Mouse (Mus musculus) 3T3-L1 (cell line): Measurements from ENCODE around the gene Eepd1.
A peak's percentile ranks its signal among the peaks of the same experiment; 100 is the strongest.
"Not testable (repeated sequence)": the region's sequence is repeated elsewhere in the genome, so short reads cannot be mapped to it uniquely, and the experiment has no call there.

Source experiments
- DNase-seq: peaks from one replicate; pipeline ENCODE4 v3.0.0-alpha.2; 2015; ENCODE audit warnings: low read depth, low spot score

The Eepd1 gene

GRCm38 (mm10) chr9:25481344-25482095 lies at the start of gene Eepd1:
Gene Eepd1, plus strand, starts transcription at chr9:25481547.
- peak; percentile 80 for DNase-seq

GRCm38 (mm10) chr9:25438836-25439235 lies 42.5 kb upstream of the Eepd1 start:
- no peak for DNase-seq

GRCm38 (mm10) chr9:25440046-25440445 lies 41.3 kb upstream of the Eepd1 start:
- DNase-seq, result not testable (repeated sequence)

GRCm38 (mm10) chr9:25442041-25442440 lies 39.3 kb upstream of the Eepd1 start:
- DNase-seq, result no peak

GRCm38 (mm10) chr9:25443029-25443428 lies 38.3 kb upstream of the Eepd1 start:
- no peak for DNase-seq

- DNase-seq, result no peak
Observed at GRCm38 (mm10) chr9:25443546-25443945, 37.8 kb upstream of the Eepd1 start.

DNA sequence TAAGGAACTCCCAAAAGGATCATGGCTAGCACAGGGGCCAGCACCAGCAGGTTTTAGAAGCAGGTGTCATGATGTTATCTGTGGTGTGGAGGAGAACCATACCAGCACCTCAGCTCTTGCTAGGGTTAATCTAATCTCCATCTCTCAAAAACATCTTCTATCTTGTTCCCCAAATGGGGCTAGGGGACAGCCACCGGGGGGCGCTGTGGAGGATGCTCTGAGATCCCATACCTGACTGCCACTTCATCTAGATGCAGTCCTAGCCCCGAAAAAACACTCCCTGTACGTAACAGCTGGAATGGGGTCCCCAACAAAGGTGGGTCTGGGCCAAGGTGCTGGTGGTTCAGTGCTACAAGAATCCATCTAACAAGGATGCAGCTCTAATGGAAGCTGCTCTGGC lies 31.0 kb upstream of the Eepd1 start:
- no peak for DNase-seq

- DNase-seq, result no peak
Observed at GRCm38 (mm10) chr9:25455027-25455426, 26.3 kb upstream of the Eepd1 start.

DNA sequence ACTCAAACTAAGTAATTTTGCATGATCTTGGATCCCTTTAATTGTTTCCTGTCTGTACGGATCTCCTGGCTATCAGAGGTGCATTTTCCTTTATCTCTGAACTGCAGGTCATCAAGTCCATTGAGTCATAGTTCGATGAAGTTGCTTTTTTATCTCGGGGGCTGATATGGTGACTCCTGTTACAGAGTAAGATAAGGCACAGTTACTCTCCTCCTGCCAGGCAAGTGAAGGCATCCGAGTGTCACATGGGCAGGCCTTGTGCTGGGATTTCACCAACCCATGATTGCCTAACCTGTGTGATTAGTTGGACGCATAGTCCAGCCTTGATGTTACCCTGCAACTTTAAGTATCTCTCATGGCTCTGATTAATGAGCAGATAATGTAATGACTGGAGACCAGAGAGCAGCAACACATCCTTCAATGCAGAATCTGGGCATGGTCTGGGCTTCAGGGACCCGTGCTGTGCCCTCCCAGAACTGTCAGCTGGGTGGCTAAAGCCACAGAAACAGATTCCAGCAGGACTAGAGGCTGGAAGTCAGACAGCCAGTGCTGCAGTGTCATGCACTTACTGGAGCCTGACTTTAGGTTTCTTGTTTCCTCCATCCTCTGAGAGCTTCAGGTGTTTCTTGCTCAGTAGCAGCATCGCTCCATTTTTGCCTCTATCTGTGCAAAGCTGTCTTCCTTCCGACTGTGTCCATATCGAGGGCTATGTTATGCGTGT lies 20.4 kb upstream of the Eepd1 start:
- no peak for DNase-seq

DNA sequence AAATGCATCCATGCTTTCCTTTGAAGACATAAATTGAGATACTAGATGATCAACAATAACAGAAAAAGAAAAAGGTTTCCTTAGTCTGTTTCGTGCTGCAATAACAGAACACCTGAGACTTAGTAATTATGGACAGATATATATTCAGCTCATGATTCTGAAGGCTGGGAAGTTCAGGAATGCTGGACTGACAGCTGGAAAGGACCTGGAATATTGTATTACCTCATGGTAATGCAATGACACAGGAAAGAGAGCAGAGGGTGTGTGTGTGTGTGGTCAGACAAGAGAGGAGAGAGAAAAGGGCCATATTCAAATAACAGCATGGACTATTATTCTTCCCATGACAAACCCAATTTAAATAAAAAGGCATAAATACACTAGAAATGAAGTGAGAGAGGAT lies 17.0 kb upstream of the Eepd1 start:
- DNase-seq, result no peak

GRCm38 (mm10) chr9:25479392-25480020 lies 1.8 kb upstream of the Eepd1 start:
- DNase-seq, result no peak

- no peak for DNase-seq
Observed at GRCm38 (mm10) chr9:25480676-25481075, 671 bp upstream of the Eepd1 start.

GRCm38 (mm10) chr9:25482322-25482998 lies 1.1 kb downstream of the Eepd1 start:
- DNase-seq, result no peak

DNA sequence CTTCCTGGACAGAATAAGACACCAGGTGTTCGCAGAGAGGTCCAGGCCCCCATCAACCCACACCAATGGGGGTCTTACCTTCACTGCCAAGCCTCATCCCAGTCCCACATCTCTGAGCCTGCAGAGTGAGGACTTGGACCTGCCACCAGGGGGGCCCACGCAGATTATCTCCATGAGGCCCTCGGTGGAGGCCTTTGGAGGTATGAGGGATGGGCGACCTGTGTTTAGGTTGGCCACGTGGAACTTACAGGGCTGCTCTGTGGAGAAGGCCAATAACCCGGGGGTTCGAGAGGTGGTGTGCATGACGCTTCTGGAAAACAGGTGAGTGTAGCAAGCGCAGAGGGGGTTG lies 1.6 kb downstream of the Eepd1 start:
- DNase-seq, result no peak

DNA sequence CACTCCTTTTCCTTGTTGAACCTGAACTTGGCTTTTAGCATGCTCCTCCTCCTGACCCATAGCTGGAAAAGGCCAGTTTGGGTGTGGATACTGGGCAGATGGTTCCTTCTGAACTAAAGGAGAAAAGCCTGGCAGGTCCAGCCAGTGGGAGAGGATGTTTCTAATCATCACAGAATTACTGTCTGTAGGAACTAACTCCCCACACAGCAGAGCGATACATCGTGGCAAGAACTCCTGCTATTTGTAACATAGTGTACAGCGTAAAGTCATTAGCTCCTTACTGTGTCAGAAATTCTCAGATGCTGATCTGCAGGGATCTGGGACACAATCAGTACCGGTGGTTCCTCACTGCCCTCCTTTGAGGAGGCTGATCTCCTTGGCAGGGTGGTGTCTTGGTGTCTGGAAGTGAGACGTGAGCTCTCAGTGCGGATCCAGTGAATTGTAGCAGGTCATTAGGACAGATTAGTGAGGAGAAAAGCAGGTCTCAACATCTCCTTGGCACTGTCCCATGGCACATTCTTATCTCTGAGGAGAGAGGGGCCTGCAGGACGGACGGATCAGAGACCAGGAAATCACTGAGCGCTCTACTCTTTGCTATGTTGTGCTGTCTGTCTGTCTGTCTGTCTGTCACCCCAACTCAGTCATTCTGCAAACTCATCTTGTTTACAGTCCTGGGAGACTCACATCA lies 2.7 kb downstream of the Eepd1 start:
- no peak for DNase-seq

GRCm38 (mm10) chr9:25484619-25484986 lies 3.3 kb downstream of the Eepd1 start:
- DNase-seq, result peak; percentile 43

DNA sequence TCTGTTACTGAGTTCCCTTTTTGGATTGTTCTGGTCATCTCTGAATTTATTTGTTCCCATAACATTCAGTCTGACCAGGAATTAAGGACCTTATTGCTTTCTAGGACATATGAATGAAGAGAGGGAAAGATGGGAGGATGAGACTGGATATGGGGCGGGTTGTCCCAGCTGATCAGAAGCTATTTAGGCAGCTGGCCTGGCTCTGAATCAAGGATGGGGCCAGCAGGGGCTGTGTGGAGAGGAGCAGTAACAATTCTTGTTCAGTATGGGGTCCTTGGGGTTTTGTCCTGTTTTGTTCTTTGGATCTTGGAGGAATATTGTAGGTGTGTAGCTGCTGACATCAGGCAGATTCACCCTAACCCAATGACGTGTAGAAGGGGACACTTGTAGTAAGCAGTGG lies 3.7 kb downstream of the Eepd1 start:
- DNase-seq, result no peak

DNA sequence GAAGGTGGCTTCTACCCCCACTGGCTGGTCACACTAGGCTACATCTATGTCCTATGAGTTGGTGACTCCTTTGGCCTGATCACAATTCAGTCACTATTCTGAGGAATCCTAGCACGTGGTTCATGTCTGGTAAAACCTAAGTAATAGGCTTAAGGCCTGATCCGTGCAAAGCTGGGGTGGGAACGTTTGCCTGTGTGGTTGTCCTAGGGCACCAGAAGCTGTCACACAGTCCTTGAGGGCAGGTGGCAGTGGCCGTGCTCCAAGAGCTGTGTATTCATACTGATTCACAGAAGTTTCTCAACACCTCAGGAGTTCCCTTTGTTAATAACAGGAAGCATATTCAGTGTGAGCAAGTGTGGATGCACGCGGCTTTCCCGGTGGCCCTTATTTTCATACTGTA lies 4.1 kb downstream of the Eepd1 start:
- DNase-seq, result no peak

- DNase-seq, result no peak
Observed at GRCm38 (mm10) chr9:25486246-25486807, 5.0 kb downstream of the Eepd1 start.

DNA sequence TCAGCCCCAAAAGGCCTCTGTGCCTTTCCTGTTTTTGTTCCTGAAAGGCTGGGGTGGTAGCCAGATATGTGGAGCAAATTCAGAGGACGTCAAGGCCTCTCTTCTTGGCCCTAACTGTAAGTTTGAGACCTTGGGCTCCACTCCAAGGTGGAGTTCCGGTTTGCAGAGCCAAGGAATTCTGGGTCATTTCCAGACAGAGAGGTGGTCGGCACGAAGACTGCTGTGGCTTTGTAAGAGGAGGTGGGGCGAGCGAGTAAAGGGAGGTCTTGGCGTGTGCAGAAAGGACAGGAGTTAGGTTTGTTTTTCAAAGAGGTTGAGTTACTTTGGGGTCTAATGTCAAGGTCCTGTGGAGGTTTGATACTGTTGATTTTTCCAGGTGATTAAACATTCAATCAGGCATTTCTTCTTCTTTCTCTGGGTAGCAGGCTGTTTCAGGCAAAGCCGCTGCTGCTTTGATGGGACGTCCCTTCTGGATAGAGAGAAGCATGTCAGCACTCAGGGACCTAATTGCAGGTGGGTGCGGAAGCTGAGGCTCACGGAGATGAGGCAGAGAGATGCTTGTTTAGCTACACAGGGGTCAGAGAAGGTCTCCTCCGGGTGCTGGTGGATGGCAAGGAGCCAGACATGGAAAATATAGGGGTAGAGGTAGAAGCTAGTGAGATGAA lies 6.2 kb downstream of the Eepd1 start:
- no peak for DNase-seq

- no peak for DNase-seq
Observed at GRCm38 (mm10) chr9:25488581-25488980, 7.2 kb downstream of the Eepd1 start.
